Mouse (Mus musculus) heart, embryonic 16.5 days (tissue): Measurements from ENCODE around the gene Rxra. TPM values are rescaled to one million over a fixed set of nuclear protein-coding genes. Genes with fewer than 3 reads are reported as not detected.

Experiments
- ATAC-seq: fragments of 200-750 bp; cut with Nextera tagmentation; replicated peaks from 2 replicates; pipeline ENCODE4 v1.8.0; 2017; ENCODE audit warnings: moderate number of reproducible peaks; ENCODE audit not compliant: insufficient read depth, low FRiP score; ENCODE audit errors: extremely low read depth
- H3K27ac ChIP-seq: fragments of 300-500 bp; sonication (generic); 2 replicates; pipeline ENCODE4 v1.5.1; 2014; ENCODE audit warnings: mild to moderate bottlenecking, low read length, control low read depth, moderate library complexity
- H3K27me3 ChIP-seq: fragments of 300-500 bp; sonication (generic); 2 replicates; pipeline ENCODE4 v1.6.1; 2014; ENCODE audit warnings: low read length, mixed read lengths; ENCODE audit not compliant: control insufficient read depth, insufficient read depth
- H3K36me3 ChIP-seq: fragments of 300-500 bp; sonication (generic); 2 replicates; pipeline ENCODE4 v1.6.1; 2014; ENCODE audit not compliant: control insufficient read depth, insufficient read depth
- H3K4me1 ChIP-seq: fragments of 300-500 bp; sonication (generic); 2 replicates; pipeline ENCODE4 v1.6.1; 2014; ENCODE audit warnings: low read length, mixed read lengths; ENCODE audit not compliant: control insufficient read depth, insufficient read depth
- H3K4me2 ChIP-seq: fragments of 300-500 bp; sonication (generic); 2 replicates; pipeline ENCODE4 v1.6.1; 2014; ENCODE audit warnings: low read depth, mild to moderate bottlenecking, control low read depth, low read length
- H3K4me3 ChIP-seq: fragments of 300-500 bp; sonication (generic); 2 replicates; pipeline ENCODE4 v1.5.1; 2014; ENCODE audit warnings: mild to moderate bottlenecking, control low read depth, low read length
- H3K9ac ChIP-seq: fragments of 300-500 bp; sonication (generic); 2 replicates; pipeline ENCODE4 v1.6.1; 2014; ENCODE audit warnings: low read length, control low read depth
- H3K9me3 ChIP-seq: fragments of 300-500 bp; sonication (generic); replicated peaks from 2 replicates; pipeline ENCODE4 v1.6.1; 2016; ENCODE audit warnings: low read length; ENCODE audit not compliant: control insufficient read depth
- WGBS: fragments of 180-500 bp; shearing (Covaris S2); extraction: QIAGEN DNeasy Blood & Tissue Kit; methylation state at CpG from one replicate; pipeline ENCODE4 v1.1.7; 2014; 5-methylcytosine and 5-hydroxymethylcytosine counted together
- polyA plus RNA-seq: library from polyadenylated mRNA; unstranded; fragments of >200 nt; fragmentation: Nextera tagmentation; extraction: Ambion mirVana; gene quantifications from 2 replicates; pipeline ENCODE4 v1.2.1, GENCODE M21; 2015

The Rxra gene
- polyA plus RNA-seq, 1 experiment from 2014 or later = 6.6 TPM

GRCm38 (mm10) chr2:27770205-27770604 is 94.0 kb downstream of the Rxra start:
- H3K4me1 ChIP-seq = peaks cover 6% of the 10 kb centered on the region; the same call in 1 of the 2 replicates
- no peak overlapping the region for H3K9ac ChIP-seq
- H3K4me3 ChIP-seq = no peak overlapping the region
- no peaks in the 10 kb centered on the region for H3K36me3 ChIP-seq
- H3K4me2 ChIP-seq = no peak overlapping the region
- 7% methylated on average over 4 of the region's 4 CpGs for WGBS
- H3K27me3 ChIP-seq = no peaks in the 10 kb centered on the region
- no peaks in the 10 kb centered on the region for H3K9me3 ChIP-seq
- H3K27ac ChIP-seq = no peak overlapping the region
- no peak for ATAC-seq

GRCm38 (mm10) chr2:27771936-27772335 is 95.7 kb downstream of the Rxra start:
- ATAC-seq = peak; percentile 34; the same call in 1 of the 2 replicates
- Histone ChIP-seq H3K36me3 (no peaks in the 10 kb centered on the region), H3K4me1 (peaks cover 6% of the 10 kb centered on the region; the same call in 1 of the 2 replicates), H3K4me2 (no peak overlapping the region), H3K4me3 (no peak overlapping the region), H3K9ac (no peak overlapping the region), H3K27me3 (no peaks in the 10 kb centered on the region), H3K9me3 (no peaks in the 10 kb centered on the region), H3K27ac (no peak overlapping the region)
- 19% methylated on average over 7 of the region's 7 CpGs for WGBS

- no peak for ATAC-seq
- 65% methylated on average over 7 of the region's 7 CpGs for WGBS
- Histone ChIP-seq H3K4me3 (no peak overlapping the region), H3K27ac (no peak overlapping the region), H3K27me3 (no peaks in the 10 kb centered on the region), H3K9ac (no peak overlapping the region), H3K9me3 (no peaks in the 10 kb centered on the region), H3K4me2 (no peak overlapping the region), H3K4me1 (peaks cover 6% of the 10 kb centered on the region; the same call in 1 of the 2 replicates), H3K36me3 (no peaks in the 10 kb centered on the region)
Observed at GRCm38 (mm10) chr2:27772841-27773388, 96.7 kb downstream of the Rxra start.

GRCm38 (mm10) chr2:27773980-27774730 is 97.9 kb downstream of the Rxra start:
- Histone ChIP-seq H3K4me1 (peaks cover 6% of the 10 kb centered on the region; the same call in 1 of the 2 replicates), H3K4me3 (no peak overlapping the region), H3K9ac (no peak overlapping the region), H3K27ac (peak overlapping the region; percentile 85), H3K36me3 (no peaks in the 10 kb centered on the region), H3K4me2 (no peak overlapping the region), H3K27me3 (no peaks in the 10 kb centered on the region), H3K9me3 (no peaks in the 10 kb centered on the region)
- ATAC-seq = peak; percentile 53
- 57% methylated on average over 24 of the region's 24 CpGs for WGBS

- Histone ChIP-seq H3K4me2 (no peak overlapping the region), H3K9ac (no peak overlapping the region), H3K36me3 (no peaks in the 10 kb centered on the region), H3K9me3 (no peaks in the 10 kb centered on the region), H3K4me3 (no peak overlapping the region), H3K27me3 (no peaks in the 10 kb centered on the region), H3K27ac (peak overlapping the region; percentile 69), H3K4me1 (peaks cover 4% of the 10 kb centered on the region; the same call in 1 of the 2 replicates)
- no peak for ATAC-seq
- WGBS = 86% methylated on average over 10 of the region's 10 CpGs
Observed at GRCm38 (mm10) chr2:27775006-27775405, 98.8 kb downstream of the Rxra start.

- H3K9me3 ChIP-seq = no peaks in the 10 kb centered on the region
- H3K36me3 ChIP-seq = no peaks in the 10 kb centered on the region
- H3K4me3 ChIP-seq = no peak overlapping the region
- no peak for ATAC-seq
- peaks cover 4% of the 10 kb centered on the region; the same call in 1 of the 2 replicates for H3K4me1 ChIP-seq
- H3K27me3 ChIP-seq = no peaks in the 10 kb centered on the region
- peak overlapping the region; percentile 33 for H3K27ac ChIP-seq
- no peak overlapping the region for H3K4me2 ChIP-seq
- no peak overlapping the region for H3K9ac ChIP-seq
- WGBS = 46% methylated on average over 5 of the region's 5 CpGs
Observed at GRCm38 (mm10) chr2:27775625-27776024, 99.4 kb downstream of the Rxra start.

GRCm38 (mm10) chr2:27777756-27778155 is 101.5 kb downstream of the Rxra start:
- no peak for ATAC-seq
- Histone ChIP-seq H3K4me1 (peaks cover 4% of the 10 kb centered on the region; the same call in 1 of the 2 replicates), H3K27ac (no peak overlapping the region), H3K9ac (no peak overlapping the region), H3K4me3 (no peak overlapping the region), H3K9me3 (no peaks in the 10 kb centered on the region), H3K36me3 (no peaks in the 10 kb centered on the region), H3K4me2 (no peak overlapping the region), H3K27me3 (no peaks in the 10 kb centered on the region)
- WGBS = 60% methylated on average over 2 of the region's 2 CpGs

- Histone ChIP-seq H3K4me3 (no peak overlapping the region), H3K27me3 (no peaks in the 10 kb centered on the region), H3K9me3 (no peaks in the 10 kb centered on the region), H3K36me3 (no peaks in the 10 kb centered on the region), H3K4me2 (no peak overlapping the region), H3K4me1 (peaks cover 4% of the 10 kb centered on the region; the same call in 1 of the 2 replicates), H3K27ac (no peak overlapping the region), H3K9ac (no peak overlapping the region)
- 57% methylated on average over 6 of the region's 6 CpGs for WGBS
- ATAC-seq = no peak
Observed at GRCm38 (mm10) chr2:27778289-27778688, 102.0 kb downstream of the Rxra start.

GRCm38 (mm10) chr2:27779291-27779866 is 103.1 kb downstream of the Rxra start:
- no peaks in the 10 kb centered on the region for H3K27me3 ChIP-seq
- WGBS = 71% methylated on average over 9 of the region's 9 CpGs
- H3K4me3 ChIP-seq = no peak overlapping the region
- H3K27ac ChIP-seq = no peak overlapping the region
- ATAC-seq = no peak
- no peak overlapping the region for H3K9ac ChIP-seq
- no peaks in the 10 kb centered on the region for H3K36me3 ChIP-seq
- H3K4me2 ChIP-seq = no peak overlapping the region
- H3K9me3 ChIP-seq = no peaks in the 10 kb centered on the region
- H3K4me1 ChIP-seq = no peaks in the 10 kb centered on the region; the same call in 1 of the 2 replicates
